Mouse (Mus musculus) cortical plate, adult 2 months (tissue): ENCODE data around the gene Hist1h2aa.

Experiments used
- CTCF ChIP-seq: fragments of 200-500 bp; IDR thresholded peaks from 2 replicates; pipeline ENCODE4 v1.5.1; 2011; ENCODE audit warnings: mild to moderate bottlenecking, control low read depth, low read length; ENCODE audit not compliant: insufficient read depth; ENCODE audit errors: extremely low read depth
- POLR2A ChIP-seq: fragments of 200-500 bp; IDR thresholded peaks from 2 replicates; pipeline ENCODE4 v1.6.1; 2011; ENCODE audit warnings: mild to moderate bottlenecking, low read length, control low read depth; ENCODE audit not compliant: insufficient read depth; ENCODE audit errors: extremely low read depth

DNA sequence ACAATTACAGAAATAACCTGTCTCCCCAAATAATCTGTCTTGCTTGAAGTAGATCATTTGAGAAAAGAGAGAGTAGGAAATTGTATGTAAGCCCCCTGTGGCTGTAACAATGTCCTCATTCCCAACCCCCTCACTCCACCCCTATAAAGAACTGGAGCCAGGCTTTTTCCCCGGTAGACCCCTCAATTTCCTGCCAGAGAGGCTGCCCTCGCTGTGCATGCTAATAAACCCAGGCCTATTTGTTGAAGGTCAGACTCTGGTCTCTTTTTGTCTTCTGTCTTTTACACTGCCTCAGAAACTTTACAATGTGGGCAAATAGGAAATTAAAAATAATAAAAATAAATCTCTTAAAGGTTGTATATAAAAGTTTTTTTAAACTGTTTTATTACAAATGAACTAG, 12.0 kb downstream of the Hist1h2aa start:
- no peak for TF ChIP-seq POLR2A
- TF ChIP-seq CTCF, result no peak
